Mouse (Mus musculus): ENCODE measurements at regions not wholly inside any gene's neighbourhood (a gene's known extent, or its start where the extent isn't known, plus 50 kb on each side); places are given as distances from the start of the nearest gene placed in this dataset.

DNA sequence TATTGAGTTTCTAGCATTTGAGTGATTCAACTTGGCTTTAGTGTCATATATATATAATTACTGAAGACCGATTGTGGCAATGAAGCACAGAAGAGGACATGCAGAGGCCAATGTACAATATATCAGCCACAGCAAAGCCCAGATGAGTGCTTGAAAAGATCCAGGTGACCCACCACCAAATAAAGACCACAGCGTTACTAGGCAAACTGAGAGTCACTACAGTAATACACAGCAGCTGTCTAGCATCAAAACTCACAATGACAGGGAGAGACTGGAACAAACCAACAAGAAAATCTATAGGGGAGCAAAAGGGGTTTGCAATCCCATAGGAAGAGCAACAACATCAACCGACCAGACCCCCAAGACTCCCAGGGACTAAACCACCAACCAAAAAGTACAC lies 54.3 kb upstream of the Ufm1 start:
- TF ChIP-seq CTCF (IDR thresholded peaks at IDR 0.05; ENCODE audit: control insufficient read depth, insufficient read depth, insufficient read length) (no peak), USF1 (IDR thresholded peaks at IDR 0.05; ENCODE audit: low read depth) (no peak), MAX (IDR thresholded peaks at IDR 0.05) (no peak)
